Mouse (Mus musculus) retina, embryonic 14.5 days (tissue): ENCODE measurements around the gene Exoc3l.

ENCODE experiments used
- DNase-seq: peaks from one replicate; pipeline ENCODE4 v3.0.0-alpha.2; 2015; ENCODE audit warnings: low spot score

The Exoc3l gene

DNA sequence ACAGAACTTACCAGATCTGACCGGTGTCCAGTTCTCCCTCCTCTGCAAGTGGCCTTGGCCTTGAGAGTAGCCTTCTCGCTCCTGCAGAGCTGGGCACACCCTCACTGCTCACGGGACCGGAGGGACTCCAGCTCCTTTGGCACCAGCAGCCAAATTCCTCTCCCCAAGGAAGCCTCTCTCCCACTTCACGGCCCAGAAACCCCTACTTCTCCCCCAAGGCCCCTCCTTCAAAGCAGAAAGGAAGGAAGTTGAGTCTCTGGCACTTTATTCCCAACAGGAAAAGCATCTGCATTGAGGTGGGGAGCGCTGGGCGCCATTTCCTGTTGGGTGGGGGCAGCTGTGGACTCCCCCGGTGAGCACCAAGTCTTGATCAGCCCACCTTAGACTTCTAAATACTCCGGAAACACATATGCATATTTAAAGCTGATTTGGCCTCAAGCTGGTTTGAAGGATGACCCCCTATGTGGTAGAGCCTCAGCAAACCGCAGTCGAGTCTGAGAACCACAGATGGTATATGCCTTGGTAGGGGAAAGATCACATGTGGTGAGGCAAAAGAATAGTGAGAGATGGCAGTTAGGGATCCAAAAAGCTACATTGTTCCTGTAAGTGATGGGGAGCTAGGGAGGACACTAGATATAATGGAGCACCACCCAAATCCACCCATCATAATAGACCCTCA, at the start of gene Exoc3l:
Exoc3l (minus strand) TSS at position 207 of the 679 bp plus-strand sequence.
- no peak for DNase-seq

- no peak for DNase-seq
These were observed 49.4 kb upstream of the Exoc3l start for GRCm38 (mm10) chr8:105345061-105345975.

GRCm38 (mm10) chr8:105343791-105344574, 48.1 kb upstream of the Exoc3l start:
- DNase-seq, result no peak

DNA sequence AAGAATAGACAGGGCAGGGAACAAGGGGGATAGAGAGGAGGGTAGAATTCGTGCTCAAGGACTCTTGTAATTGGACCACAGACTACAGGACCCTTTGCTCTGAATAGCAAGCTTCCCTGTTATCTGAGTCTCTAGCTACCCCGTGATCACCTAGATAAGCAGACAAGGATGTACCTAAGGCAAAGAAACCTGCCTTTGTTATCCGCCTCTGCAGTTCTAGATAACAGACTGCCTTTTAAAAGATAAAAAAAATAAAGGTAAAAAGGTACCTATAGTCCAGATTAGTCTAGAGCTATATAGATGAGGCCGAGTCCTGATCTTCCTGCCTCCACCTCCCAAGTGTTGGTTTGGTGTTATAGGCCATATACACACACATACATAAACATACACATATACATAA, 46.9 kb upstream of the Exoc3l start:
- no peak for DNase-seq

DNA sequence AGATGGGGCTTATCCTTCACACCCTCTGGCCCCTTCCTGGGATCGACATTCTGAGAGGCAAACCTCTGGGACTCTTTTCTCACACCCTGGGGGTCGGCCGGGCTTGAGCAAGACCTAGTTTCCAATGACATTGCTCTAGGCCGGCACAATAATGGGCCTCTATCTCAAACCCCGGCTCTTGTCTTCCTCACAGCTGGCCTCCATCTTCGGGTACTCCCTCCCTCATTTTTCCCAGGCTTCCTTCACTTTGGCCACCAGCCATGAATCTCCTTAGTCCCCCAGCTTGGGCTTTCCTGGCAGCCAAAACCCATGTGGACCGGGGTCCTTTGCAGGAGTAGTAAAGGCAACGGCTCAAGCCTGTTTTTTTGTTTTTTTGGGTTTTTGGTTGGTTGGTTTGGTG, 45.5 kb upstream of the Exoc3l start:
- DNase-seq, result no peak

- no peak for DNase-seq
These were observed 44.2 kb upstream of the Exoc3l start for GRCm38 (mm10) chr8:105339886-105340635.

DNA sequence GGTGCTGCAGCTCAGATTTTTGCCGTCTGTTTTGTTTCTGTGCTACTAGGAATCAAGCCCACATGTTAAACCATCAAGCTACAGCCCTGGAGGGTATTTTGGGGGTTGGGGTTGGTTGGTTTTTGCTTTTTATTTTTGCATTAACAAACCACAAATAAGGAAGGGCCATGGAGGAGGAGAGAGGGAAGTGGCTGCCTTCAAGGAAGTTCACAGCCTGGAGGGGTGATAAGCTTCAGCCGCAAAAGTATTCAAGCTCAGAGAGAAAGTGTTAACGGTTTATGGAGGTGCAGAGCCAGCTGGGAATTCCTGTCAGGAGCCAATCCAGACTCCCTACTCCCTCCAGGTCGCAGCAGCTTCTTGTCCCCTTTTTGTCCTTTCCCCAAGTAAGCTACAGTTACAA, 43.1 kb upstream of the Exoc3l start:
- DNase-seq, result no peak

DNA sequence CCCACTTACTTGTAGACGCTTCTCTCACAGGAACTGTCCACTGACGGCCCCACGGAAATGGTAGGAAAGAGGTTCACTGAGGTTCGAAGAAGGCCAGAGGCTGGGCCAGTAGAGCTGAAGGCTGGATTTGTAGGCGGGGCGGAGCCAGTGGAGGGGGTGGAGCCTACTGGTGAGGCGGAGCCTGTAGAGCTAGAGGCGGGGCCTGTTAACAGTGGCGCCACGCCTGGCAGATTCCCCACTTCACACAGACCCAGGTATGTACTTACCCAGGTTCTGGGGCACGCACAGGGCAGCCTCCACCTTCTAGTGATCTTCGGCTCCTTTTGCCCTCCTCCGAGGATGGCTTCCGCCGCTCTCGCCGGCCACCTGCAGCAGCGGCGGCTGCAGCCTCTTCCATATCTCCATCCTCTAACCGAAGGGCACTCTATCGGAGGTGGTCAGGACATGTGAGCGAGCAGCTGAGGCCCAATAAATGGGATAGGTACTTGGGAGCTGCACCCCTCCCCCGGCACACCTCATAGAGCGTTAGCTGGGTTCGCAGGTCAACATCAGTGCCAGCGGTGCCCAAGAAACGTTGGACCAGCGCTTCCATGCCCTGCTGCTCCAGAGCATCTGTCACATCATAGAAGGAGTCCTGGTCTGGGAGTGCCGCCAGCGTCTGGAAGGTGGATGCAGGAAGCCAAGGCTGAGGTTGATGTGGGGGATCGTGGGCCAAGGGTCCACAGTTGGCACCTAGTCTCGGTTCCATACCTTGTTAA, 40.7 kb upstream of the Exoc3l start:
- DNase-seq, result no peak

GRCm38 (mm10) chr8:105332523-105332922, 36.6 kb upstream of the Exoc3l start:
- DNase-seq, result no peak

GRCm38 (mm10) chr8:105331931-105332330, 36.0 kb upstream of the Exoc3l start:
- DNase-seq, result no peak

DNA sequence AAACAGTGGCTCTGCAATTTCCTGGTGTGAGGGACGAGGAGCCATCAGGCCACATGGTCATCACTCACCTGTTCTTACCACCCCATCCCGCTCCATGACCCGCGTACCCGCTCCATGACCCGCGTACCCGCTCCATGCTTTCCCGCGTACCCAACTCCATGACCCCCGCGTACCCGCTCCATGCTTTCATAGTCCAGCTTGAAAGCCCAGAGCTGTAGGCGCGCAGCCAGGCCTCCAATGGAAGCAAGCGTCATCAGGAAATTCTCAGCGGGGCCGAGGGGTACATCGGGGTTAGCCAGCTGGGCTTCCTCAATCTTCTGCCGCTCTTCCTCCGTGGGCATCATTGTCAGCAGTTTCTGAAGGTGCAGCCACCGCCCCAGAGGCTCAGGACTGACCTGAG, 35.6 kb upstream of the Exoc3l start:
- DNase-seq, result no peak

- no peak for DNase-seq
These were observed 34.4 kb upstream of the Exoc3l start for GRCm38 (mm10) chr8:105330325-105330724.

DNA sequence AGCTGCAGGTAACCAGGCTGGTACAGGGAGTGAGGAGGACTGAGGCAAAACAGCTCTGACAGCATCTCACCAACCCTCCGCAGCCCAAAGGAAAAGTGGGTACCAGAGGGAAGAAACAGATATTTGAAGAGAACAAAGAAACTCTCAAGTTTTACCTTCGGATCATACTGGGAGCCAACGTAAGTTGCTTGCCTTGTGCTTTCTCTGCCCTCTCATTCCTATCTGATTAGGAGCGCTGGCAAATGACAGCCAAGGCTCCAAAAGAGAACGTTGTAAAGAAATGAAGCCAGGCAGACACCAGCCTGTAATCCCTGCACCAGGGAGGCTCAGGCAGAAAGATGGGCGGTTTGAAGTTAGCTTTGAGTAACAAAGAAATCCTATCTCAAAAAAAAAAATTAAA, 31.1 kb upstream of the Exoc3l start:
- DNase-seq, result no peak

DNA sequence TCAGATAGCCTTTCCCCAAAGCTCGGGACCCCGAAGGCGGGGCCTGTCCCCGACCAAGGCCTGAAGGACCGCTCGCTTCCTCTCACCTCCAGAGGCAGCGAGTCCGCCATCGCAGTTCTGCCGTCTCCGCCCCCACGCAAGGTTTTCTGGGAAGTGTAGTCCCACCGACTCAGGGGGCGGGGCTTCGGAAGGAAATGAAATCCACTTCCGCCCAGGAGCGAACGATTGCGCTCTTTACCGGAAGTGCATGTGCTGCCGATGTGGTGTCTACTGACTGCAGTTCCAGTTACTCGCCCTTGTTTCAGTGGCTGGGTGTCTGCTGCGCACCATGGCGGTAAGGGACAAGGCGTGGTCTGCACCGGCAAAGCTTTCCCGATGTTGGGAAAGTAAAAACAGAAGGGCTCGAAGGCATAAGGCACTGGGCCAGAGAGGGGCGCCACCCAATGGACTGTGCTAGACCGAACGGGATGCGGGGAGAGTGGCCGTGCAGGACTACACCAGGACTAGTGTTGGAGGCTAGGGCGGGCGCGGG, 30.3 kb upstream of the Exoc3l start, which contains the start of the genes Lrrc29 and Tmem208:
Lrrc29 (minus strand) TSS at position 138 of the 532 bp plus-strand sequence.
Tmem208 (plus strand) TSS at position 214 of the 532 bp plus-strand sequence.
- DNase-seq, result peak; percentile 97

DNA sequence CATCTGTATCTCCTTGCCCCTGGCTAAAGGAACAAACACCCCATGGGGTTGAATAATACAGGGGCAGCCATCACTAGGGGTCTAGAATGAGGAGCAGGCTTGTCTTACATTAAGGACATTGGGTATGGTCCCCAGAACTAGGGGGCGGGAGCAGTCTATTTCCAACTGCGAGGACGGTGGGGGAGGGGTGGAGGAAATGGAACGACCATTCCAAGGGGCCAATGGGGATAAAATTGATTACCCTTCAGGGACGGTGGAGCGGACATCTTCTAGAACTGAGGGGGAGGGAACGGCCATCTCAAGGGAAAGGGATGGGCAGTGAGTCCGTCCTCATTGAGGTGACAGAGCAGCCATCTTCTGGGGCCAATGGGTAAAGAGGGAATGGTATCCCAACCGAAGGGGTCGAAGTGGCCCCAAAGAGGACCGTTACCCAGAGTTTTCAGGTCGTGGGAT, 29.8 kb upstream of the Exoc3l start:
- no peak for DNase-seq

DNA sequence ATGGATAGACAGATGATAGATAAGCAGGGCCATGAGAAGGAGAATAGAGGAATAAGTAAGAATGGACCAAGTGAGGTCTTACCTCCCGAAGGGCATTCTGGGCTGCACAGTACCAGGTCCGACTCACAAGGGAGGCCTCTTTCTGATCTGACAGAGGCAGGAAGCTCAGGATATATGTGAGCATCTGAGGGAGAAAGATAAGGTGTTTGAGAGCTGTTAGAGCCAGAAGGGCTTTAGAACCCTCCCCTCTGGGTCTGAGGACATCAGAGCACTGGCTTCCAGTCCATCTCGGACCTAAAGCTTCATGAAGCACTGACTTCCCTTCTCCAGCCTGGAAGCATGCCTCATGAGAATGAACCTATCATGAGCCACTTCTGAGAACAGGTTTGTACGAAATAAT, 27.3 kb upstream of the Exoc3l start:
- DNase-seq, result no peak

DNA sequence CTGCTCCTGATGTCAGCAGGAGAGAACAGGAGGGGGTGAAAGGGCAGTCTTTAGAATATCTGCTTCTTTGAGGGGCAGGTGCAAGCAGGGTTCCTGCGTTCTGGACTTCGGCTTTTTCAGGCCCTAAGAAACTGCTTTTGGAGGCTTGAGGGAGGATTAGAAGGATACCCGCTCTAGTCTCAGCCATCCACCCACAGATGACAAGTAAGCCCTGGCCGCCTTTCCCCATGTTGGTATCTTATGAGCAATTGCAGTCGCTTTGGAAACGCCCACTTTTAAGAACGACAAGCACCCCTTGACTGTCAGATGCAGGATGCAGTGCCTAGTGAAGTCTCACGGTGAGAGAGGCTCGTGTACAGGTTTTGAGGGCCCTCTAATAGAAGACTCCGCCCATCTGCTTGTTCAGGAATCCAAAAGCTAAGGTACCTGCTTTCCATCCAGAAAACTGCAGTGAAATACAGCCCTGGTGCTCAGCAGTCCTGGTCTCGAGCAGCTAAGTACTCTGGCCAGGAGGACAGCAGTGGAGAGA, 22.8 kb upstream of the Exoc3l start:
- DNase-seq, result no peak

GRCm38 (mm10) chr8:105317941-105318340, 22.0 kb upstream of the Exoc3l start:
- no peak for DNase-seq

- no peak for DNase-seq
These were observed 19.3 kb upstream of the Exoc3l start for GRCm38 (mm10) chr8:105315073-105315769.
